Mouse (Mus musculus) MEL (cell line): ENCODE results near the gene Klhdc3. TPM values are rescaled to one million over a fixed set of nuclear protein-coding genes. Genes with fewer than 3 reads are reported as not detected.

ENCODE experiments used
- DNase-seq: peaks from one replicate; pipeline ENCODE4 v3.0.0; 2011; ENCODE audit warnings: low read depth, low spot score
- H3K27ac ChIP-seq: 2 replicates; pipeline ENCODE4 v1.5.1; 2012; ENCODE audit warnings: low read depth, mild to moderate bottlenecking, control low read depth, low read length, moderate library complexity; ENCODE audit not compliant: control insufficient read depth
- H3K27me3 ChIP-seq, 2 experiments: fragments of 150-350 bp in 1 of 2; sonication (generic) in 1 of 2; 2 replicates each; pipeline ENCODE4 v1.6.1; 2012; ENCODE audit warnings: low read length in 2 of 2, mild to moderate bottlenecking in 2 of 2, improper control_type of control experiment in 1 of 2, moderate library complexity in 1 of 2; ENCODE audit not compliant: insufficient read depth in 2 of 2, control insufficient read depth in 1 of 2
- H3K36me3 ChIP-seq, 2 experiments: 2 replicates each; pipeline ENCODE4 v1.6.1; 2012 to 2014; ENCODE audit warnings: low read length in 2 of 2, improper control_type of control experiment in 1 of 2, inconsistent platforms in 1 of 2, mild to moderate bottlenecking in 1 of 2; ENCODE audit not compliant: insufficient read depth in 2 of 2, control insufficient read depth in 1 of 2
- H3K4me1 ChIP-seq, 2 experiments: fragments of 150-350 bp in 1 of 2; sonication (generic) in 1 of 2; 2 replicates each; pipeline ENCODE4 v1.6.1; 2012; ENCODE audit warnings: low read length in 2 of 2, improper control_type of control experiment in 1 of 2, mild to moderate bottlenecking in 1 of 2; ENCODE audit not compliant: insufficient read depth in 2 of 2, control insufficient read depth in 1 of 2
- H3K4me3 ChIP-seq, 2 experiments: fragments of 150-350 bp in 1 of 2; sonication (generic) in 1 of 2; 2 replicates each; pipeline ENCODE4 v1.5.1; 2012; ENCODE audit warnings: low read depth in 2 of 2, low read length in 2 of 2, mild to moderate bottlenecking in 2 of 2, moderate library complexity in 2 of 2, control low read depth in 1 of 2, improper control_type of control experiment in 1 of 2; ENCODE audit not compliant: control insufficient read depth in 1 of 2, insufficient read depth in 1 of 2
- H3K79me2 ChIP-seq: 2 replicates; pipeline ENCODE4 v1.6.1; 2012; ENCODE audit warnings: mild to moderate bottlenecking, low read length, moderate library complexity; ENCODE audit not compliant: control insufficient read depth, poor library complexity, insufficient read depth
- H3K9ac ChIP-seq: 2 replicates; pipeline ENCODE4 v1.6.1; 2012; ENCODE audit warnings: low read depth, mild to moderate bottlenecking, control low read depth, low read length, moderate library complexity; ENCODE audit not compliant: control insufficient read depth, poor library complexity, severe bottlenecking
- H3K9me3 ChIP-seq: fragments of 150-350 bp; sonication (generic); replicated peaks from 2 replicates; pipeline ENCODE4 v1.6.1; 2012; ENCODE audit warnings: mild to moderate bottlenecking, low read length, improper control_type of control experiment, moderate library complexity; ENCODE audit not compliant: insufficient read depth
- BHLHE40 ChIP-seq: IDR thresholded peaks from 2 replicates; pipeline ENCODE4 v1.6.1; 2012; ENCODE audit warnings: low read depth, mild to moderate bottlenecking, inconsistent platforms, low read length, improper control_type of control experiment, borderline replicate concordance
- CHD1 ChIP-seq: IDR thresholded peaks from 2 replicates; pipeline ENCODE4 v1.6.1; 2012; ENCODE audit warnings: low read depth, mild to moderate bottlenecking, inconsistent platforms, low read length, improper control_type of control experiment
- CTCF ChIP-seq, 3 experiments: IDR thresholded peaks in 2 of 3; conservative IDR thresholded peaks in 1 of 3; 2 replicates each; pipeline ENCODE4 v1.5.1; 2011 to 2012; ENCODE audit warnings: low read length in 3 of 3, low read depth in 2 of 3, mild to moderate bottlenecking in 2 of 3, improper control_type of control experiment in 1 of 3, inconsistent platforms in 1 of 3, mixed read lengths in 1 of 3, moderate library complexity in 1 of 3; ENCODE audit not compliant: control insufficient read depth in 1 of 3, insufficient read depth in 1 of 3, poor library complexity in 1 of 3, severe bottlenecking in 1 of 3
- E2F4 ChIP-seq: IDR thresholded peaks from 2 replicates; pipeline ENCODE4 v1.6.1; 2011; ENCODE audit warnings: low read depth, low read length, improper control_type of control experiment, borderline replicate concordance
- ELF1 ChIP-seq: IDR thresholded peaks from 2 replicates; pipeline ENCODE4 v1.6.1; 2014; ENCODE audit warnings: low read depth, mild to moderate bottlenecking, inconsistent platforms, low read length, improper control_type of control experiment, moderate library complexity
- GABPA ChIP-seq: IDR thresholded peaks from 2 replicates; pipeline ENCODE4 v1.6.1; 2012; ENCODE audit warnings: low read depth, mild to moderate bottlenecking, inconsistent platforms, low read length, improper control_type of control experiment, moderate library complexity
- GATA1 ChIP-seq: IDR thresholded peaks from 2 replicates; pipeline ENCODE4 v1.6.1; 2011; ENCODE audit warnings: low read depth, low read length, improper control_type of control experiment
- MEF2A ChIP-seq: IDR thresholded peaks from 2 replicates; pipeline ENCODE4 v1.6.1; 2014; ENCODE audit warnings: low read depth, mild to moderate bottlenecking, inconsistent platforms, low read length, improper control_type of control experiment; ENCODE audit not compliant: poor library complexity, insufficient replicate concordance, severe bottlenecking; ENCODE audit errors: extremely low read depth
- MYB ChIP-seq: IDR thresholded peaks from 2 replicates; pipeline ENCODE4 v1.6.1; 2011; ENCODE audit warnings: mild to moderate bottlenecking, low read depth, low read length, improper control_type of control experiment
- NRF1 ChIP-seq: IDR thresholded peaks from 2 replicates; pipeline ENCODE4 v1.6.1; 2014; ENCODE audit warnings: low read depth, mild to moderate bottlenecking, inconsistent platforms, low read length, improper control_type of control experiment, moderate library complexity; ENCODE audit not compliant: poor library complexity, insufficient read depth, severe bottlenecking
- SMC3 ChIP-seq: IDR thresholded peaks from 2 replicates; pipeline ENCODE4 v1.6.1; 2011; ENCODE audit warnings: low read depth, low read length, improper control_type of control experiment
- UBTF ChIP-seq: IDR thresholded peaks from 2 replicates; pipeline ENCODE4 v1.6.1; 2012; ENCODE audit warnings: low read depth, mild to moderate bottlenecking, inconsistent platforms, low read length, improper control_type of control experiment, moderate library complexity, borderline replicate concordance; ENCODE audit not compliant: insufficient read depth
- USF1 ChIP-seq: IDR thresholded peaks from 2 replicates; pipeline ENCODE4 v1.6.1; 2014; ENCODE audit warnings: low read depth, mild to moderate bottlenecking, inconsistent platforms, low read length, improper control_type of control experiment, moderate library complexity
- polyA plus RNA-seq, 2 experiments: library from polyadenylated mRNA; stranded (reverse) in 1 of 2; unstranded in 1 of 2; fragments of >175 nt in 1 of 2; fragments of >200 nt in 1 of 2; gene quantifications; 2 replicates each; pipeline versions ENCODE4 v1.2.1 to v1.2.4; 2012; ENCODE audit warnings: low replicate concordance in 2 of 2, low read depth in 1 of 2; ENCODE audit not compliant: insufficient read length in 2 of 2, insufficient read depth in 1 of 2, missing spikeins in 1 of 2
- total RNA-seq: library from RNA; depleted of rRNA; stranded (reverse); fragments of 300-350 nt; gene quantifications from 2 replicates; pipeline ENCODE4 v1.2.3, GENCODE M21; 2012

Klhdc3 gene
- total and polyA plus RNA-seq, 3 experiments = 95.0 to 203 TPM; not detected in 1

DNA sequence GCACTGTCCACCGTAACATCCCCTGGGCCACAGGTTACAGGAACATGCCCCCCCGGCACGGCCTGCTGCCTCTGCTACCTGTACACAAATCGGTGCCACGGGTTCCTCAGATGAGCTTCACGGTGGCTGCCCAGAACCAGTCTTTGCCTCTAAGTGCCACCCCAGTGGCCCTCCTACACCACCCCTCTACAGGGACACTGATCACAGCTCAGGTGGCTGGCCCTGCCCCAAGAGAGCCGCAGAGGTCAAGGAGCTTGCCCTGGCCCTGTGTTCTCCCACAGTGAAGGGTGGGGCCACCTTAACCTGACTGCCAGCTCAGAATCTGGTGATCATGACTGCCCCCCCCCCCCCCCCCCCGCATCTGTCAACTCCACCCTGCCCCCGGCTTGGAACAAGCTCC lies 2.3 kb downstream of the Klhdc3 start, which contains the start of gene Mea1:
Mea1 (plus strand) TSS at position 378 of the 400 bp plus-strand sequence.
- Histone ChIP-seq H3K79me2 (peaks cover 40% of the 10 kb centered on the region), H3K4me1 (peaks cover 2 to 16% of the 10 kb centered on the region in 2 experiments; a peak in 3 of 4 replicates), H3K4me3 (peak within 1 kb of the TSS; percentile 80 to 93), H3K36me3 (peaks cover 0 to 21% of the 10 kb centered on the region in 2 experiments; a peak in 2 of 4 replicates), H3K9me3 (no peaks in the 10 kb centered on the region), H3K27me3 (no peaks in the 10 kb centered on the region), H3K27ac (peak within 1 kb of the TSS; percentile 86), H3K9ac (peak within 1 kb of the TSS; percentile 95)
- TF ChIP-seq E2F4 (no peak), SMC3 (no peak), BHLHE40 (no peak), ELF1 (no peak), NRF1 (no peak), MYB (no peak), GABPA (no peak), UBTF (no peak), CTCF (IDR thresholded peaks at IDR 0.05 in 2 of 3, conservative IDR thresholded peaks at IDR 0.05 in 1 of 3; ENCODE audit: control insufficient read depth in 1 of 3, insufficient read depth in 1 of 3, low read depth in 2 of 3, low read length in 3 of 3, poor library complexity in 1 of 3, severe bottlenecking in 1 of 3) (no peak)
- no peak for DNase-seq

- Histone ChIP-seq H3K79me2 (peaks cover 31% of the 10 kb centered on the region), H3K27me3 (no peaks in the 10 kb centered on the region), H3K9me3 (no peaks in the 10 kb centered on the region), H3K27ac (peak overlapping the region; percentile 51), H3K4me1 (peaks cover 2 to 21% of the 10 kb centered on the region in 2 experiments; a peak in 3 of 4 replicates), H3K4me3 (peak overlapping the region; percentile 13 to 39; a peak in 2 of 4 replicates), H3K9ac (peak overlapping the region; percentile 40), H3K36me3 (peaks cover 0 to 20% of the 10 kb centered on the region in 2 experiments; a peak in 2 of 4 replicates)
- DNase-seq = no peak
- TF ChIP-seq MEF2A = peak; percentile 36; the same call in 1 of the 2 replicates
- 0 out of 2 replicates have a peak, but pooled peaks have one; percentile 35 for TF ChIP-seq CHD1
- no peak for TF ChIP-seq GATA1
- 0 out of 2 replicates have a peak, but pooled peaks have one; percentile 1 for TF ChIP-seq USF1
Observed at GRCm38 (mm10) chr17:46674530-46675283, 6.0 kb downstream of the Klhdc3 start.
